Mouse (Mus musculus) heart, postnatal 0 days (tissue): ENCODE results near the gene AC124502.3. TPM values are rescaled to one million over a fixed set of nuclear protein-coding genes. Genes with fewer than 3 reads are reported as not detected.

Source experiments
- ATAC-seq: fragments of 200-750 bp; cut with Nextera tagmentation; 2 replicates; pipeline ENCODE4 v1.8.0; 2017; ENCODE audit warnings: low read depth, moderate number of reproducible peaks, moderate library complexity; ENCODE audit not compliant: insufficient read depth
- DNase-seq: peaks from one replicate; pipeline ENCODE4 v3.0.0-alpha.2; 2016; ENCODE audit warnings: low spot score
- H3K27ac ChIP-seq: fragments of 300-500 bp; sonication (generic); 2 replicates; pipeline ENCODE4 v1.5.1; 2014; ENCODE audit warnings: low read depth, mild to moderate bottlenecking
- H3K27me3 ChIP-seq: fragments of 300-500 bp; sonication (generic); 2 replicates; pipeline ENCODE4 v1.6.1; 2014; ENCODE audit warnings: low read length, mixed read lengths; ENCODE audit not compliant: control insufficient read depth, insufficient read depth
- H3K36me3 ChIP-seq: fragments of 300-500 bp; sonication (generic); replicated peaks from 2 replicates; pipeline ENCODE4 v1.6.1; 2014; ENCODE audit warnings: low read length, mixed read lengths; ENCODE audit not compliant: control insufficient read depth, insufficient read depth
- H3K4me1 ChIP-seq: fragments of 300-500 bp; sonication (generic); 2 replicates; pipeline ENCODE4 v1.6.1; 2014; ENCODE audit warnings: antibody characterized with exemption; ENCODE audit not compliant: control insufficient read depth, insufficient read depth
- H3K4me2 ChIP-seq: fragments of 300-500 bp; sonication (generic); 2 replicates; pipeline ENCODE4 v1.6.1; 2014; ENCODE audit warnings: low read depth, mild to moderate bottlenecking, low read length, moderate library complexity
- H3K4me3 ChIP-seq: fragments of 300-500 bp; sonication (generic); 2 replicates; pipeline ENCODE4 v1.5.1; 2014; ENCODE audit warnings: low read depth, low read length
- H3K9ac ChIP-seq: fragments of 300-500 bp; sonication (generic); replicated peaks from 2 replicates; pipeline ENCODE4 v1.6.1; 2014; ENCODE audit warnings: low read depth, low read length, mixed read lengths
- H3K9me3 ChIP-seq: fragments of 300-500 bp; sonication (generic); replicated peaks from 2 replicates; pipeline ENCODE4 v1.6.1; 2016; ENCODE audit warnings: low read length; ENCODE audit not compliant: control insufficient read depth
- CTCF ChIP-seq: IDR thresholded peaks from 2 replicates; pipeline ENCODE4 v1.5.1; 2016; ENCODE audit warnings: antibody characterized with exemption, control low read depth, low read depth
- EP300 ChIP-seq: IDR thresholded peaks from 2 replicates; pipeline ENCODE4 v1.6.1; 2016; ENCODE audit warnings: antibody characterized with exemption, low read depth
- WGBS: fragments of 180-500 bp; shearing (Covaris S2); extraction: QIAGEN DNeasy Blood & Tissue Kit; methylation state at CpG from one replicate; pipeline ENCODE4 v1.1.7; 2014; 5-methylcytosine and 5-hydroxymethylcytosine counted together
- polyA plus RNA-seq: library from polyadenylated mRNA; unstranded; fragments of >200 nt; fragmentation: Nextera tagmentation; extraction: Ambion mirVana; gene quantifications from 2 replicates; pipeline ENCODE4 v1.2.1, GENCODE M21; 2015
- total RNA-seq: library from RNA; depleted of rRNA; stranded (reverse); fragments of >200 nt; gene quantifications from 2 replicates; pipeline ENCODE4 v1.2.3, GENCODE M21; 2014; ENCODE audit warnings: low replicate concordance

Gene AC124502.3
- total and polyA plus RNA-seq, 2 experiments from 2014 or later = 1.4 TPM; not detected in 1

DNA sequence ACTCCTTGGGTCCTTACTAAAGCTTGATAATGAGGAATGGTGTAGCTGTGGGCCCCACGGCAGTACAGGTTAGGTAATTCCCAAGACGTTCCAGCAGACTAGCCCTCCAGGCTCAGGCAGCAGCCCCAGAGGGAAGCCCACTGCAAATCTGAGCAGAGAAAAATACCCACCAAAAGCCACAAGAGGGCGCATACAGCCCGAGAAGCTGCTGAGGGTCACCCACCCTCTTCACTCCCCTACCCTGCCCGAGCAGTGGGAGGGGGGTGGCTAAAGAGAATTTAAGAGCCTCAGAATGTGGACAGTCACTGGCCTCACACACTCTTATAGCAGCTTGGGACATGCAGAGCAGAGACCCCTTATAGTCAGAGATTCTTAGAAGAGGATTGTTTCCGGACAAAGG is 17.6 kb downstream of the AC124502.3 start:
- no peak overlapping the region for H3K27ac ChIP-seq
- DNase-seq (no peak), ATAC-seq (0 out of 2 replicates have a peak, but pooled peaks have one; percentile 2)
- H3K4me2 ChIP-seq = no peak overlapping the region
- H3K4me3 ChIP-seq = no peak overlapping the region
- TF ChIP-seq CTCF = peak; percentile 59
- TF ChIP-seq EP300 = no peak
- H3K9ac ChIP-seq = no peak overlapping the region
- 14% methylated on average over 6 of the region's 6 CpGs for WGBS
- H3K4me1 ChIP-seq = peaks cover 18% of the 10 kb centered on the region
- peaks cover 17% of the 10 kb centered on the region; the same call in 1 of the 2 replicates for H3K27me3 ChIP-seq
- no peaks in the 10 kb centered on the region for H3K9me3 ChIP-seq
- no peaks in the 10 kb centered on the region for H3K36me3 ChIP-seq

DNA sequence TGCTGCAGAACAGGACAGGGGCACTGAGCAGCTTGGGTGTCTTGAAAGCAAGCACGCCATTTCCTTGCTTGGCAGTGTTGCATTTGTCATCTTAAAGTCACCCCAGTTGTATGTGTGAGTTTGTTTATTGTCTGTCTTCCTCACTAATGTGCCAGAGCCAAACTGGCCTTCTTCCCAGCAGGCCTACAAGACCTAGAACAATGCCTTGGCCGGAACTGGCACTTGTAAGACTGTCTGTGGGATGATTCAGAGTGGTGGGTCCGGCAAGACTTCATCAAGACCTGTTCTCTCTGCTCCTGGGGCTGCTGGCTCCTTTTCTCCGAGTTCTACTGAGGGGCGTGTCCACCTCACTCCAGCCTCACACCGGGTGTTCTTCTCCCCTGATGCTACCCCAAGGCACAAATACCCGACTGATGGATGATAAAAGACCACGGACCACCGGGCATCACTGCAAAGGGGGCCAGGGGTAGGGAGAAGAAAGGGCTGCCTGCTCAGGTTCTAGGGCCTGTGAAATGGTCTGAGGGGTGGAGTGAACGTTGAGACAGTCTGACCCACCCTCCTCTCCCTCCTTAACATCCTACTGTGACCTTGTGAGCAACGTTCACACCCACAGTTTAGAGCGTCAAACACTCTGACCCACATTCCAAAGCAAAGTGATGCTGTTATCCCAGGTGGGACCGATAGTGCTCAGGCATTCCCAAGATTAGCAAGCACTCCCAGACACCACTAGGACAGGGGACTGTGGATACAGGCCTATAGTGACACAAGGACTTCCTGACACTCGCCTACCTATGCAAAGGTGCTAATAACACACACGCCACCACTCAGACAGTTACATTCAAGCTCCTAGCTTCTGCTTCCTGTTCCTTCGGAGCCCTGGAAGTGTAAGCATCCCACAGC is 19.4 kb downstream of the AC124502.3 start:
- Histone ChIP-seq H3K9me3 (no peaks in the 10 kb centered on the region), H3K4me3 (no peak overlapping the region), H3K4me1 (peaks cover 16% of the 10 kb centered on the region; the same call in 1 of the 2 replicates), H3K27me3 (peaks cover 7% of the 10 kb centered on the region; the same call in 1 of the 2 replicates), H3K36me3 (no peaks in the 10 kb centered on the region), H3K4me2 (no peak overlapping the region), H3K9ac (no peak overlapping the region), H3K27ac (peak overlapping the region; percentile 66)
- ATAC-seq (no peak), DNase-seq (no peak)
- no peak for TF ChIP-seq CTCF
- TF ChIP-seq EP300 = no peak
- 32% methylated on average over 16 of the region's 16 CpGs for WGBS

DNA sequence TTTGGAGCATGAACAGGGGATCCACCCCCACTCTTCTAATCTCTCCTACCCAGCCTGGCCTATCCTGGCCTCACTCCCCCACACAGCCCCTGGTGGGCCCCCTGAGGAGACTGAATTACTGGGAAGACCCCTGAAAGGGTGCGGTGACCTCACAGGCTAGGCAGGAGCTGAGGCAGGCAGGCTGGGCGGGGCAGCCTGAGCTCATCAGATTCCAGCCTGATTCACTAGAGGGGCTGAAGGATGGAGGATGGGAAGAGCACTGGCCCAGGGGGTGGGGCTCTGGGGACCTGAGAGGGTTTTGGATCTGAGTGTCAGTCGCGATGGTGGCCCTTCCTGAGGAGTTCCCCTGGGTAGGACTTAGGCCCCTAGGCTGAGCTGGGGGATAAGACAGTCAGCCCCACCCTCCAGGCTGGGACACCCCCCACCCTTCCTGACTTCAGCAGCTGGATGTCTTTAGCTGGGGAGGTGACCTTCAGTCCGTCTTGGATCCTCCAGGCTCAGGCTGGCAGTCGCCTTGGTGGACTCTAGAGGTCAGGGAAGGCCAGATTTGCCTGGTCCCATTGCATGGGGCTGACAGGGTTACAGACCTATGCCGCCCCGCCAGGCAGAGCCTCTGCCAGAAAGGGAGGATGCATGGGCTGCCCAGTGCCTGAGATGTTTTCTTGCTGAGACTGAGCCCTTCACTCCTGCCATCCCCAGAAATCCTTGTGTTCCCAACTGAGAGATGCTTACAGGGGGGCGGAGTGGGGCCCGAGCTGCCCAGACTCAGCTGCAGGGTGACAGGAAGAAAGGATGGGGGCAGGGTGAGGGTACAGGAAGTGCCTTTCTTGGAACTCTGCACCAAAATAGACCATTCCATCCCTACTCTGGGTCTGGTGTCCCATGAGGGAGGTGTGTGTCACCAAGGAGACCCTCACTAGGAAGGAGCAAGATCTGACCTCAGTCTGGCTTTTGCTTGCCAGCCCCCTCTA is 20.4 kb downstream of the AC124502.3 start:
- WGBS = 25% methylated on average over 10 of the region's 10 CpGs
- Histone ChIP-seq H3K27me3 (0 out of 2 replicates have a peak, but pooled peaks cover 3% of the 10 kb centered on the region), H3K9ac (0 out of 2 replicates have a peak overlapping the region, but pooled peaks have one; percentile 32), H3K4me1 (peaks cover 16% of the 10 kb centered on the region; the same call in 1 of the 2 replicates), H3K4me2 (no peak overlapping the region), H3K4me3 (no peak overlapping the region), H3K36me3 (no peaks in the 10 kb centered on the region), H3K27ac (peak overlapping the region; percentile 66), H3K9me3 (no peaks in the 10 kb centered on the region)
- TF ChIP-seq EP300 (no peak), CTCF (no peak)
- ATAC-seq (peak; percentile 32), DNase-seq (no peak)

DNA sequence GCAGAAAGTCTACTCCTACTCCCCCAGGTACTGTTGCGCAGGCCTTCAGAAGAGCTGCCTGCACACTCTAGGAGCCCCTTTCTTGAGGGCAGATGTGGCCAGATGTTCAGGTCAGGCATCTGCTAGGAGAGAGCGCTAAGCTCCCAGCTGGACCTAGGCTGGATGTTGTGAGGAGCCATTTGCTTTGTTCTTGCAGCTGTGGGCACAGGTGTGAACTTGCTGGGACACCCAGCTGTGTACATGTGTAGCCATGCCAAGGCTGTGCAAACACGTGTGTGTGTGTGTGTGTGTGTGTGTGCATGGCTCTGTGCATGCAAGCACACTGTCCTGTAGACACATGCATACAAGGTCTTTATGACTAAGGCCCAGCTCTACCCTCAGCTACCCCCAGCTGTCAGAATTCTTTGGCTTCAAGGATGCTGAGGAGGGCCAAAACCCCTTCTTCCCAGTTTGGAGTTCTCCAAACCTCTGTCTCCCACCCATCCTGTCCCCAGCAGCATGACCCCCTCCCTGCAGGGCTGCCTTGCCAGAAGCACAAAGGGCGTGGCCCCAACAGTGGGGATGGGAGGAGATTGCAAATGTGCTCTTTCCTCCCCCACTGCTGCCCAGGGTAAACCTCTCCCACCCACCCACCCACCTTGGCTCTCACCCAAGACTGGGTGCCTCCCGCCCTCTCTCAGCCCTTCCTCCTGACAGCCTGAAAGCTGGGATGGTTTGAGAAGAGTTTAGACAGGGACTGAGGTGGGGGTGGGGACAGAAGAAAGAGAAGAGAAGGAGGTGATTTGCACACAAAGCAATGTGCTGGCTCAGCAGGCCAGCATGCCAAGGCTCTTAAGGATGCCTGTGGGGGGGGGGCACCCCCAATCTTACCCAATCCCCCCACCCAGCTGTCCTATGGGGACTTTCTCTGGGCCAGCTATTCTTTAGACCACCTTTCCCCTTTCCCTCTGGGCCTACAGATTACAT is 22.0 kb downstream of the AC124502.3 start:
- peaks cover 16% of the 10 kb centered on the region; the same call in 1 of the 2 replicates for H3K4me1 ChIP-seq
- H3K4me3 ChIP-seq = no peak overlapping the region
- WGBS = 44% methylated on average over 5 of the region's 5 CpGs
- H3K27me3 ChIP-seq = no peaks in the 10 kb centered on the region
- DNase-seq (no peak), ATAC-seq (no peak)
- TF ChIP-seq CTCF (no peak), EP300 (no peak)
- H3K9me3 ChIP-seq = no peaks in the 10 kb centered on the region
- H3K36me3 ChIP-seq = no peaks in the 10 kb centered on the region
- no peak overlapping the region for H3K4me2 ChIP-seq
- H3K27ac ChIP-seq = 0 out of 2 replicates have a peak overlapping the region, but pooled peaks have one; percentile 12
- no peak overlapping the region for H3K9ac ChIP-seq
